Mouse (Mus musculus) adrenal gland, adult 8-10 months (tissue): ENCODE measurements around the gene Urb1. TPM values are rescaled to one million over a fixed set of nuclear protein-coding genes. Genes with fewer than 3 reads are reported as not detected.
A peak's percentile ranks its signal among the peaks of the same experiment; 100 is the strongest.
"Not testable (repeated sequence)": the region's sequence is repeated elsewhere in the genome, so short reads cannot be mapped to it uniquely, and the experiment has no call there.

Experiments used
- DNase-seq: peaks from one replicate; pipeline ENCODE4 v3.0.0; 2022
- total RNA-seq, 4 experiments: library from RNA; stranded (reverse); gene quantifications; 2 replicates each; pipeline ENCODE4 v1.2.4; 2022

Urb1 gene
- 10 to 100 TPM; 13.5 to 20.2 (median 15.3) TPM for total RNA-seq

- peak; percentile 99 for DNase-seq
Measured at GRCm38 (mm10) chr16:90809975-90810715, at the start of gene Urb1. Gene Urb1, minus strand, starts transcription at chr16:90810413.

GRCm38 (mm10) chr16:90858206-90858605, 48.0 kb upstream of the Urb1 start:
- no peak for DNase-seq

- DNase-seq: no peak
Measured at GRCm38 (mm10) chr16:90856552-90857200, 46.5 kb upstream of the Urb1 start.

GRCm38 (mm10) chr16:90851621-90852334, 41.6 kb upstream of the Urb1 start:
- DNase-seq: no peak

GRCm38 (mm10) chr16:90850881-90851280, 40.7 kb upstream of the Urb1 start:
- no peak for DNase-seq

- DNase-seq: no peak
Measured at GRCm38 (mm10) chr16:90849262-90849661, 39.0 kb upstream of the Urb1 start.

GRCm38 (mm10) chr16:90848697-90849096, 38.5 kb upstream of the Urb1 start:
- no peak for DNase-seq

- no peak for DNase-seq
Measured at GRCm38 (mm10) chr16:90845591-90845990, 35.4 kb upstream of the Urb1 start.

- no peak for DNase-seq
Measured at GRCm38 (mm10) chr16:90845038-90845437, 34.8 kb upstream of the Urb1 start.

- no peak for DNase-seq
Measured at GRCm38 (mm10) chr16:90842164-90842563, 32.0 kb upstream of the Urb1 start.

GRCm38 (mm10) chr16:90837431-90837830, 27.2 kb upstream of the Urb1 start:
- no peak for DNase-seq

GRCm38 (mm10) chr16:90833041-90833791, 23.0 kb upstream of the Urb1 start:
- no peak for DNase-seq

- DNase-seq: no peak
Measured at GRCm38 (mm10) chr16:90832495-90832894, 22.3 kb upstream of the Urb1 start.

GRCm38 (mm10) chr16:90831676-90832075, 21.5 kb upstream of the Urb1 start:
- DNase-seq: no peak

GRCm38 (mm10) chr16:90830686-90831439, 20.6 kb upstream of the Urb1 start:
- peak; percentile 82 for DNase-seq

- DNase-seq: peak; percentile 91
Measured at GRCm38 (mm10) chr16:90829894-90830685, 19.9 kb upstream of the Urb1 start.

GRCm38 (mm10) chr16:90829136-90829535, 18.9 kb upstream of the Urb1 start:
- no peak for DNase-seq

- no peak for DNase-seq
Measured at GRCm38 (mm10) chr16:90827498-90827897, 17.3 kb upstream of the Urb1 start.

- no peak for DNase-seq
Measured at GRCm38 (mm10) chr16:90826457-90826856, 16.2 kb upstream of the Urb1 start, which contains the start of gene Eva1c. Gene Eva1c, plus strand, starts transcription at chr16:90826719.

- DNase-seq: no peak
Measured at GRCm38 (mm10) chr16:90826041-90826440, 15.8 kb upstream of the Urb1 start.

- DNase-seq: not testable (repeated sequence)
Measured at GRCm38 (mm10) chr16:90823986-90824385, 13.8 kb upstream of the Urb1 start.
